Mouse (Mus musculus): ENCODE measurements around the gene Zfp423. TPM values are rescaled to one million over a fixed set of nuclear protein-coding genes. Genes with fewer than 3 reads are reported as not detected.

Gene Zfp423
- total RNA-seq, 2 experiments from 2014 or later, result 15.6 to 16.4 TPM

GRCm38 (mm10) chr8:87744556-87744955, 214.8 kb downstream of the Zfp423 start:
- DNase-seq, result no peak

- DNase-seq, result no peak
These were observed 217.4 kb downstream of the Zfp423 start for GRCm38 (mm10) chr8:87742016-87742415.

- no peak for DNase-seq
These were observed 218.4 kb downstream of the Zfp423 start for GRCm38 (mm10) chr8:87740946-87741530.

GRCm38 (mm10) chr8:87737900-87738299, 221.5 kb downstream of the Zfp423 start:
- peak; percentile 72 for DNase-seq

GRCm38 (mm10) chr8:87734902-87735301, 224.5 kb downstream of the Zfp423 start:
- no peak for DNase-seq

GRCm38 (mm10) chr8:87734496-87734895, 224.9 kb downstream of the Zfp423 start:
- no peak for DNase-seq

- DNase-seq, result no peak
These were observed 228.3 kb downstream of the Zfp423 start for GRCm38 (mm10) chr8:87731062-87731461.

GRCm38 (mm10) chr8:87723015-87723414, 236.4 kb downstream of the Zfp423 start:
- DNase-seq, result no peak

- DNase-seq, result peak; percentile 39
These were observed 240.1 kb downstream of the Zfp423 start for GRCm38 (mm10) chr8:87719137-87719815.

- DNase-seq, result no peak
These were observed 241.9 kb downstream of the Zfp423 start for GRCm38 (mm10) chr8:87717445-87717844.

- no peak for DNase-seq
These were observed 242.6 kb downstream of the Zfp423 start for GRCm38 (mm10) chr8:87716726-87717248.

- DNase-seq, result peak; percentile 46
These were observed 243.4 kb downstream of the Zfp423 start for GRCm38 (mm10) chr8:87715731-87716682.

- DNase-seq, result no peak
These were observed 245.4 kb downstream of the Zfp423 start for GRCm38 (mm10) chr8:87713946-87714345.

- DNase-seq, result no peak
These were observed 247.4 kb downstream of the Zfp423 start for GRCm38 (mm10) chr8:87711955-87712354.

- DNase-seq, result no peak
These were observed 251.2 kb downstream of the Zfp423 start for GRCm38 (mm10) chr8:87708127-87708637.

GRCm38 (mm10) chr8:87707176-87707575, 252.2 kb downstream of the Zfp423 start:
- no peak for DNase-seq

GRCm38 (mm10) chr8:87704756-87705155, 254.6 kb downstream of the Zfp423 start:
- no peak for DNase-seq

- DNase-seq, result peak; percentile 72
These were observed 256.5 kb downstream of the Zfp423 start for GRCm38 (mm10) chr8:87702790-87703311.

GRCm38 (mm10) chr8:87702051-87702521, 257.3 kb downstream of the Zfp423 start:
- DNase-seq, result peak; percentile 60

- DNase-seq, result no peak
These were observed 257.8 kb downstream of the Zfp423 start for GRCm38 (mm10) chr8:87701583-87701982.

GRCm38 (mm10) chr8:87700321-87700720, 259.1 kb downstream of the Zfp423 start:
- DNase-seq, result no peak

- no peak for DNase-seq
These were observed 262.3 kb downstream of the Zfp423 start for GRCm38 (mm10) chr8:87697127-87697526.

Data from gastrocnemius, postnatal 25 days (tissue).